10 mouse cellular contexts compared by ENCODE assay signal in the genomic region with DNA sequence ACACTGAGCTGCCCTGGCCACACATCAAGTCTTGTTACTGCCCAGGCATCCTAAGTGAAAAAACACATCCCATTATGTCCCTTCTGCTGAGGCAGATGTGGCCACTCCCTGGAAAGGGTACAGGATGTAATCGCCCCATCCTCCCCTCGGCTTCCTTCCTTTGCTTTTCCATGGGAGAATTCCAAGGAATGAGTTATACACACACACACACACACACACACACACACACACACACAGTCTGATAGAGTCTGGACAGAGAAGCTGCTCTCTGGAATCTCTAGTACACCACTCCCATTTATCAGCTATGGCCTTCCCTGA.
A peak's percentile ranks its signal among the peaks of the same experiment; 100 is the strongest.
DNase-seq lines count a peak whose midpoint lies in the region; ATAC-seq and TF ChIP-seq lines count a peak whose summit lies in the region.
"Had no signal": no experiment of that assay in that cellular context is flagged by ENCODE, and none has a peak within 500 bp of the region (broad histone marks: within the 10 kb centered on the region; RNA-seq: fewer than 3 reads in every experiment).

No protein-coding gene starts in this region.

- no peak overlapping the region for H3K4me3 ChIP-seq in midbrain, postnatal 0 days (ENCODE audit: low read depth, low read length)
- H3K4me3 ChIP-seq in midbrain, embryonic 10.5 days = no peak overlapping the region
- H3K4me3 ChIP-seq in limb, embryonic 14.5 days (replicated peaks; ENCODE audit: low read length) = no peak overlapping the region
- H3K4me3 ChIP-seq in forebrain, embryonic 11.5 days (ENCODE audit: low read depth, low read length) = no peak overlapping the region

- DNase-seq in midbrain, postnatal 0 days (ENCODE audit: low spot score) = no peak
- DNase-seq in midbrain, embryonic 10.5 days (ENCODE audit: low spot score) = no peak
- peak; percentile 51 to 56 for DNase-seq in heart, postnatal 14 days
- peak; percentile 30 for DNase-seq in limb, embryonic 14.5 days (ENCODE audit: low spot score)
- DNase-seq in testis, postnatal 14 days (ENCODE audit: low spot score) = peak; percentile 17
- DNase-seq in urinary bladder, adult 18-20 months (ENCODE audit: low spot score in 2 of 2) = no peak
- DNase-seq in embryo, embryonic 11 days = no peak
- DNase-seq in forebrain, embryonic 11.5 days (ENCODE audit: low spot score) = no peak

- H3K27me3 ChIP-seq in midbrain, postnatal 0 days (ENCODE audit: insufficient read depth, low read length) = no peaks in the 10 kb centered on the region
- no peaks in the 10 kb centered on the region for H3K27me3 ChIP-seq in midbrain, embryonic 10.5 days (ENCODE audit: low read depth, poor library complexity, severe bottlenecking)
- no peaks in the 10 kb centered on the region for H3K27me3 ChIP-seq in limb, embryonic 14.5 days (ENCODE audit: control insufficient read depth, insufficient read depth, low read length)
- H3K27me3 ChIP-seq in forebrain, embryonic 11.5 days (ENCODE audit: control insufficient read depth, insufficient read depth, low read length) = no peaks in the 10 kb centered on the region

- no peaks in the 10 kb centered on the region for H3K36me3 ChIP-seq in midbrain, postnatal 0 days (ENCODE audit: insufficient read depth, low read length)
- no peaks in the 10 kb centered on the region for H3K36me3 ChIP-seq in midbrain, embryonic 10.5 days
- H3K36me3 ChIP-seq in limb, embryonic 14.5 days (ENCODE audit: control insufficient read depth, insufficient read depth, low read length) = no peaks in the 10 kb centered on the region
- H3K36me3 ChIP-seq in forebrain, embryonic 11.5 days (ENCODE audit: control insufficient read depth, insufficient read depth, low read length) = no peaks in the 10 kb centered on the region
- H3K36me3 ChIP-seq: G1E had no signal

- no peaks in the 10 kb centered on the region for H3K9me3 ChIP-seq in midbrain, postnatal 0 days (ENCODE audit: low read length)
- no peaks in the 10 kb centered on the region for H3K9me3 ChIP-seq in midbrain, embryonic 10.5 days (replicated peaks)
- no peaks in the 10 kb centered on the region for H3K9me3 ChIP-seq in limb, embryonic 14.5 days (ENCODE audit: control insufficient read depth, low read length)
- no peaks in the 10 kb centered on the region for H3K9me3 ChIP-seq in forebrain, embryonic 11.5 days (ENCODE audit: control insufficient read depth, low read length)
- H3K9me3 ChIP-seq: G1E had no signal

- no peak for TF ChIP-seq CTCF in midbrain, postnatal 0 days (IDR thresholded peaks at IDR 0.05)

- no peaks in the 10 kb centered on the region for H3K4me1 ChIP-seq in midbrain, postnatal 0 days (ENCODE audit: insufficient read depth, low read length)
- peaks cover 5% of the 10 kb centered on the region; the same call in 1 of the 2 replicates for H3K4me1 ChIP-seq in midbrain, embryonic 10.5 days
- no peaks in the 10 kb centered on the region for H3K4me1 ChIP-seq in limb, embryonic 14.5 days (ENCODE audit: control insufficient read depth, insufficient read depth, low read length)
- no peaks in the 10 kb centered on the region for H3K4me1 ChIP-seq in forebrain, embryonic 11.5 days (replicated peaks; ENCODE audit: control insufficient read depth, insufficient read depth, low read length)

- no peak overlapping the region for H3K27ac ChIP-seq in midbrain, postnatal 0 days (ENCODE audit: low read depth, low read length)
- no peak overlapping the region; the same call in 1 of the 2 replicates for H3K27ac ChIP-seq in midbrain, embryonic 10.5 days (replicated peaks)
- H3K27ac ChIP-seq in limb, embryonic 14.5 days (replicated peaks; ENCODE audit: low read depth, low read length) = no peak overlapping the region
- no peak overlapping the region for H3K27ac ChIP-seq in forebrain, embryonic 11.5 days (ENCODE audit: low read depth, low read length)
- H3K27ac ChIP-seq: macrophage had no signal

- no peak for TF ChIP-seq POLR2A in limb, embryonic 14.5 days (IDR thresholded peaks at IDR 0.05; ENCODE audit: borderline replicate concordance, extremely low read depth, insufficient read depth, insufficient read length)

- H3K4me2 ChIP-seq in midbrain, postnatal 0 days (ENCODE audit: low read depth, low read length, poor library complexity, severe bottlenecking) = no peak overlapping the region
- H3K4me2 ChIP-seq in limb, embryonic 14.5 days (replicated peaks; ENCODE audit: low read depth, low read length, severe bottlenecking) = no peak overlapping the region
- H3K4me2 ChIP-seq in forebrain, embryonic 11.5 days (ENCODE audit: low read depth, low read length, severe bottlenecking) = no peak overlapping the region

- 89% methylated on average over 2 of the region's 2 CpGs for WGBS in midbrain, postnatal 0 days
- 78% methylated on average over 2 of the region's 2 CpGs for WGBS in midbrain, embryonic 10.5 days
- 80% methylated on average over 2 of the region's 2 CpGs for WGBS in limb, embryonic 14.5 days
- 95% methylated on average over 2 of the region's 2 CpGs for WGBS in forebrain, embryonic 11.5 days

- no peak overlapping the region for H3K9ac ChIP-seq in midbrain, postnatal 0 days (replicated peaks; ENCODE audit: low read length, poor library complexity, severe bottlenecking)
- no peak overlapping the region for H3K9ac ChIP-seq in limb, embryonic 14.5 days (ENCODE audit: low read depth, low read length, severe bottlenecking)
- H3K9ac ChIP-seq in forebrain, embryonic 11.5 days (ENCODE audit: low read length) = no peak overlapping the region

- ATAC-seq in midbrain, postnatal 0 days (ENCODE audit: low FRiP score) = 0 out of 2 replicates have a peak, but pooled peaks have one; percentile 29
- ATAC-seq in limb, embryonic 14.5 days (ENCODE audit: low FRiP score, low read depth) = peak; percentile 32; the same call in 1 of the 2 replicates
- no peak for ATAC-seq in forebrain, embryonic 11.5 days (replicated peaks; ENCODE audit: low FRiP score)

- intact Hi-C loops in heart, postnatal 14 days (cut with DNase I) = loop anchor here (5.0 to 10.0 kb wide), 3 partner anchors 36 to 54 kb away; no protein-coding TSS in a partner anchor

Comparison
In these comparisons a context has a peak if more than half of its experiments do, and no peak if none do; other contexts are left out.
1. DNase-seq: peak in heart, postnatal 14 days (2 of 2), limb, embryonic 14.5 days (single experiment) and testis, postnatal 14 days (single experiment); none in midbrain, postnatal 0 days (single experiment), midbrain, embryonic 10.5 days (single experiment), urinary bladder, adult 18-20 months (0 of 2), embryo, embryonic 11 days (single experiment) and forebrain, embryonic 11.5 days (single experiment).